Mouse (Mus musculus) E14TG2a.4 (cell line): ENCODE measurements around the gene Mast4.

Experiments
- CTCF ChIP-seq: conservative IDR thresholded peaks from 2 replicates; pipeline ENCODE4 v1.5.1; 2014; ENCODE audit warnings: low read length
- POU5F1 ChIP-seq: IDR thresholded peaks from 2 replicates; pipeline ENCODE4 v1.6.1; 2014; ENCODE audit warnings: low read length, borderline replicate concordance

DNA sequence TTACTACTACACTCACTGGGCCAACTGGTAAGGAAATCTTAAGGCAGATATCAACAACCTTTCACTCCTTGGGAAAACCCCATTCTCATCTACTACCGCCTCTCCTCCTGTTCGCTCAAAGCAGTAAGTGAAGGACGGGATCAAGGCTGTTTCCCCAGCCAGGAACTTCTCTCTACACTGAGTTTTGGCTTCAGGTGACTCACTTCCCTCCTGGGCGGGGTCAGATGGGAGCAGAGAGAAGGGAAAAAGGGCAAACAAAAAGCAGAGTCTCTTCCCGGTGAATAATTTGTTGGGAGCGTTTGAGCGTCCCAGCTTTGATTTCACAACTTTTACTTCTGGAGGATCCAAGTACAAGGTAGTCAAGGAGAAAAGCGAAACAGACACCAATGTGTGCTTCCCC lies 578.2 kb downstream of the Mast4 start:
- TF ChIP-seq CTCF (no peak), POU5F1 (no peak)
